Mouse (Mus musculus) right cerebral cortex, adult 18-20 months (tissue): Measurements from ENCODE around the gene Gm5891.
"Not testable (repeated sequence)": the region's sequence is repeated elsewhere in the genome, so short reads cannot be mapped to it uniquely, and the experiment has no call there.

Experiments
- DNase-seq: peaks from one replicate; pipeline ENCODE4 v3.0.0; 2022; ENCODE audit warnings: mixed read lengths

The Gm5891 gene

DNA sequence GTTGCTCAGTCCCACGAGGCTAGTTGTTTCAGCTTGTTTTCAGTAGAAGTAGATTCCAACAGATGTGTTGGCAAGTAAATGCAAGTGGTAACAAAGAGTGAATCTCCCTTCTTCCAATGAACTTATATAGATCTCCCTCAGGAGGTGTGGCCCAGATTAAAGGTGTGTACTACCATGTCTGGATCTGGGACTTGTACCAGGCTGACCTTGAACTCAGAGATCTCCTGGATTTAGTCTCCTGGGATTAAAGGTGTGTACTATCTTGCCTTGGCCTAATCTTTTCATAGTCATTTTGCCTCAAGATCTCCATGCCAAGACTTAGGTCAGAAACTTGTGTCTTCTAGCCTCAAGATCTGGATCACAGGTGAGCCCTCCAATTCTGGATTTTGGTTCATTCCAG, at the start of gene Gm5891:
TSS of gene Gm5891 (minus strand) at position 101 of the 400 bp plus-strand sequence.
- DNase-seq, result not testable (repeated sequence)
